Mouse (Mus musculus): Measurements from ENCODE around the gene H2afv.
"Not testable (repeated sequence)": the region's sequence is repeated elsewhere in the genome, so short reads cannot be mapped to it uniquely, and the experiment has no call there.

The H2afv gene

GRCm38 (mm10) chr11:6414751-6415550 lies 29.3 kb downstream of the H2afv start, which contains the start of gene Ppia:
Gene Ppia (plus strand): TSS chr11:6415443.
- peak in 1 of 2 experiments; percentile 32 for DNase-seq

DNA sequence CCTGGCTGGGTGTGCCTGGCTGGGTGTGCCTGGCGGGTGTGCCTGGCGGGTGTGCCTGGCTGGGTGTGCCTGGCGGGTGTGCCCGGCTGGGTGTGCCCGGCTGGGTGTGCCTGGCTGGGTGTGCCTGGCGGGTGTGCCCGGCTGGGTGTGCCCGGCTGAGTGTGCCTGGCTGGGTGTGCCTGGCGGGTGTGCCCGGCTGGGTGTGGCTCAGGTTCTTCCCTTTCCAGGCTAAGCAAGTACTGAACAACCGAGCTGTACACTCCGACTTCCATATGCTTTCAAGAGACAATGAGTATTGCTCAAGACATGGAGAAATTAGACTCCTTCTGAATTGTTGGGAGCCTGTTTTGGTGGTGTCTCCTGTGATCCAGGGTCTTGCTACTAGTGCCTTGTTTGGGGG lies 31.0 kb downstream of the H2afv start:
- no peak for DNase-seq

DNA sequence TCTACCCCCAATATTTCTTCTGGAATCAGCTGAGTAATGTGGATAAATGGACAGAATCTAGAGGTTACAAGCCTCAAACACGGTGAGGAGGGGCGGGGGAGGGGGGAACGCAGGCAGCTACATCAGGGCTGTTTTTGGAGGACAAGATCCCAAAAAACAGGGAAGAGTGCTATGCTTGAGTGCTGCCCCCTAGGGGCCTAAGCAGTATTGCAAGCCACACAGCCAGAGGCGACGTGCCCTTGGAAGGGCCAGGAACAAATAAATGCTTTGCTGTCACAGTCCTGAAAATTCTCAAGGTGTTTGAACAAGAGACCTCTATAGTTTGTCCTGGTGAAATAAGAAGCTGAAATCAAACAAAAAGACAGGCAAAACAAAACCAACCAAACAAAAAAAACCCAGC lies 32.6 kb downstream of the H2afv start:
- DNase-seq = peak; percentile 88 to 89

DNA sequence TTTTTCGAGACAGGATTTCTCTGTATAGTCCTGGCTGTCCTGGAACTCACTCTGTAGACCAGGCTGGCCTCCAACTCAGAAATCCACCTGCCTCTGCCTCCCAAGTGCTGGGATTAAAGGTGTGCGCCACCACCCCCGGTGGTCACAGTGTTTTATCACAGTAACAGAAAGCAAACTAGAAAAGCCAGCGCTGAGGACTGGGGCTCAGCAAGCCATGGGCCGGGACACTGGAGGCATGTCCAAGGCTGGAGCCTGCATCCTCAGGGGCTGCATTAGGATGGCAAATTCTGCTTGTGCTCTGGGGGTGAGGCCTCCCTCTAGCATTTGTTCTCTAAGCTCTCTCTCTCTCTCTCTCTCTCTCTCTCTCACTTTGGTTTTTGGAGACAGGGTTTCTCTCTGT lies 33.5 kb downstream of the H2afv start:
- DNase-seq = not testable (repeated sequence)

GRCm38 (mm10) chr11:6410050-6410602 lies 34.1 kb downstream of the H2afv start:
- DNase-seq = no peak

DNA sequence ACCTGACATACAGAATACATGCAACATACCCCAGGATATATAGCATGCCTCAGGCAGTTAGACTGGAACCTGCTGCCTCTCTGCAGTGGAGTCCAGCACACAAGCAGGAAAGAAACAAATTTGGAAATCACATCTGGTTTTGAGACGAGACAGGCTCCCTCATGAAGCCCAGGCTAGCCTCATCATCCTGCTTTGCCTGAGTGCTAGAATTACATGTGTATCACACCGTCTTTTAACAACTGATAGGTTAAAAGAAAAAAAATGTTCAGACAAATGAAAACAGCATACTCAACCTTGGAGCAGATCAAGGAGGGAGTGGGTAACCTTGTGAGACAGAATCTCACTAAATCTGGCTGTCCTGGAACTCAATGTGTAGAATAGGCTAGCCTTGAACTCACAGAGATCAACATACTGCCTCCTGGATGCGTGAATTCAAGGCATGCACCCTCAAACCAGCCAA lies 37.1 kb downstream of the H2afv start:
- DNase-seq = no peak

DNA sequence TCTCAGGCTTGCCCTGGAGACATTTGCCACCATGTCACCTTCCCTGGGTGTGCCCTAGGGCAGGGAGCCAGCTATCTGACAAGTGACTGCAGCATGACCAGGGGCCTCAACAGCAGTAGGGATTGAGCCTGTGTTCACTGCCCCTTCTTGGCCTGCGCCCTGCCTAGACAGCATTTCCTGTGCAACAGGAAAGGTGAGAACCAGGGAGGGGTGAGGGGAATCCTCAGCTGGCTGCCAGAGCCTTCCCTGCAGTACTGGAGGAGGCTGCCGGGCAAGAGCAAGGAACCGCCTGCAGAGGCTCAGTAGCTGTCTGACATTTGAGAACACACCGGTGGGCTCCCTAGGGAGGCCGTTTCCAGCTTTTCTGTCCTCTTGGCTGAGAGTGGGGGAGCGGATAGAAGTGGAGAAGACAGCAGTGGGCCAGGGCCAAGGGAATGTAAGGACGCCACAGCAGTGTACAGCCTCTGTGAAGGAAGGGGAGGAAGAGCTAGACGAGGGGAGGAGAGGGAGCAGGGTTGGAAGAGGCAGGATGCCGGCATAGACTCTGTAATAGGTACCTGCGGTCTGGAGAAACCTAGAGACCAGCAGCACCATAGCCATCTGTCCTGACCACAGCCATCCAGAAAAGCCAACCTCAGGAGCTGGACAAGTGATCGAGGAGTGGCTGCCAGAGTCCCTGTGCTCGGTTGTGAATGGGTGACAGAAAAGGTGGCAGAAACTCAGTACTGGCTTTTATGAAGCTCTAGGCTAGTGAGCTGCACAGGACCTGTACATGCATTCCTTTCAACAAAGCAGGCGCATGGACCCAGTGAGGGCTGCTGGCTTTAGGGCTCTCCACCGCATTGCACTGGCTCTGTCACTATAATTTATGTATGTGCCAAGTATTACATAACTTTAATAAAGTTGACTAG lies 37.7 kb downstream of the H2afv start:
- DNase-seq = peak; percentile 69 to 70

DNA sequence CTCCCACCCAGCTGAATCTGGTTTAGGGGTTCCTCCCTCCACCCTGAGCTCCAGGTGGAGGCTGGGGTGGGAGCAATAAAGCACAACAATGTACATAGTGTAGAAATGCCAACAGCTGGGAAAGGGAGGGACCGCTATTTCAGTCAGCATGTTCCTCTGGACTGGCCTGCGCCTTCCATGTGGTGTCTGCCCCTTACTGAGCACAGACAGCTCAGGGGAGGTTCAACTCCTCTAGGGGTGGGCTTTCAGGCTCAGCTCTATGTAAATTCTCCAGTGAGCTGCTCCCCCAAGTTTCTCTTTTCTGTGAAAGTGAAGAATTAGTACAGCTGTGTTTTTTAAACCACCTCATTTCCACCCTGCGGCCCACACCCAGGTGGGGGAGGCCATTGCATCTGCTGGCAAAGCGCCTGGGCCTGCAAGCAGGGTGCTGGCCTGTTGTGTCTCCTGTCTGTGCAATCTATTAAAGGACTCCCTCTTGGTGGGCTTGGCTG lies 38.6 kb downstream of the H2afv start:
- peak; percentile 23 to 35 for DNase-seq

DNA sequence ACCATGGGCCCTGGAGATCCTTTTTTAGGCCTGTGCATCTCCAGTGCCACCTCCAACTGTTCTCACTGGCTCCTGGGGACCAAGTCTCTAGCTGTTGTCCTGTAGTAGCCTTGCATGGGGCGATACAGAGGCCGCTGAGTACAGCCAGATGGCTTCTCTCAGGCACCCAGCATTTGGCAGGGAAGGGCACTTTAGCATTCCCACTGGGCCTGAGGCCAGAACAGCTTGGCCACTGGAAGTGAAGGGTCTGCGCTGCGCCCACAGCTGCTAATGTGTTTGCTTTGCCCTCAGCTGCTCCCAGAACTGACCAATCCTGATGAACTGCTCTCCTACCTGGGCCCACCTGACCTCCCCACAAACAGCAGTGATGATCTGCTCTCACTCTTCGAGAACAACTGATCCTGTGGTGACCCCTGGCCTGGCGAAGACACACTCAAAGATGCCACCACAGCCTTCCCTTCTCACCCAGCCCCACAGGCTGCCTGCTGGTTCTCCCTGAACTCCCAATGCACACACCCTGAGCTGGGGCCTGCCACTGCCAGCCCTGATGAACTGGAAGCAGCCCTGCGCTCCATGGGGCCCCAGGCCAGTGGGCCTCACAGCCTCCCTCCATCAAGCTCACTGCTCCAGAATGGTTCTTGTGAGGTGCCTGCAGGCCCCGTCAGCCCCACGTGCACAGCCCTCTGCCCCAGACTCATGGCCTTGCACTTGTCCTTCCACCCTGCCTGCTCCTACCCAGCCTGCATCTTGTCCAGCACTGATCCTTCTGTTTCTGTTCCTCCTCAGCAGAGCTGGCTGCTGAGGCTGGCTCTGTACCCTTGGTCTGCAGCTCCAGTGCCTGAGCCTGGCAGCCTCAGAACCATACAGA lies 39.3 kb downstream of the H2afv start:
- DNase-seq = peak; percentile 37 to 44

DNA sequence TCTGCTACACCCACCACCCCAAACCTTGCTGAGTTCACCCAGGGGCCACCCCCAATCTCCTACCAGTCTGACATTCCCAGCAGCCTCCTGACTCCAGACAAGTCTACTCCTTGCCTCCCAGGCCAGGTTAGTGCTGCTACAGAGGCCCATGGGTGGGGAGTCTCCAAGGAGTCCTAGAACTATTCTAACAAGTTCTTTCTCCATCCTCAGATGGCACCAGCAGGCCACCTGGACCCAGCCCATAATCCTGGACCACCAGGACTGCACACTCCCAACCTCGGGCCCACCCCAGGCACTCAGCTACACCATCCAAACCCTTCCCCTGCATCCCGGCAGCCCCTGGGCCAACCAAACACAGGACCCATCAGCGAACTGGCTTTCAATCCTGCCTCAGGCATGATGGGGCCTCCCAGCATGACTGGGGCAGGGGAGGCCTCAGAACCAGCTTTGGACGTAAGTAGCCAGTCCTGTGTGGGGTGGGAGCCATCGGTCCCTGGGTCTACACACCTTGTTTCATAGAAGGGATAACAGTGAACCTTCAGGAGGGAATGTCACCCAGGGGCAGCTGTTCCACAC lies 40.3 kb downstream of the H2afv start:
- no peak for DNase-seq

- DNase-seq = peak; percentile 42 to 64
Measured at GRCm38 (mm10) chr11:6402515-6403510, 41.4 kb downstream of the H2afv start.

DNA sequence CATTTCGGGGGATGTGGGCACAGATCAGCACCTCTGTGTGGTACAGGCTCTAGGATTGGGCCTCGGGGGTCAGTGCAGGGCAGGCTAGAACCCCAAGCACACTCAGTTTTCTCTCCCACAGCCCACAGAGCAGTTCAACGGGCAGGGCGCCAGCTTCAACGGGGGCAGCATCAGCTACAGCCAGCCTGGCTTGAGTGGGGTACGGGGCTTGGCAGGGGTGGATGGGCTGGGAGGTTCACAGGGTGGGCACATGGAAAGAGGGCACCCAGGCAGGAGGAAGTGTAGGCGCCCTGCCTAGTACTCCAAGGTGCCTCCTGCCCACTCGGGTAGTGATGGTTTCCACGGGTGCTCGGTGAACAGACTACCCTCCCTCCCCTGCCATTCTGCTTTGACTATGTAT lies 46.1 kb downstream of the H2afv start:
- DNase-seq = peak in 1 of 2 experiments; percentile 15

- no peak for DNase-seq
Measured at GRCm38 (mm10) chr11:6395565-6395964, 48.7 kb downstream of the H2afv start.

DNA sequence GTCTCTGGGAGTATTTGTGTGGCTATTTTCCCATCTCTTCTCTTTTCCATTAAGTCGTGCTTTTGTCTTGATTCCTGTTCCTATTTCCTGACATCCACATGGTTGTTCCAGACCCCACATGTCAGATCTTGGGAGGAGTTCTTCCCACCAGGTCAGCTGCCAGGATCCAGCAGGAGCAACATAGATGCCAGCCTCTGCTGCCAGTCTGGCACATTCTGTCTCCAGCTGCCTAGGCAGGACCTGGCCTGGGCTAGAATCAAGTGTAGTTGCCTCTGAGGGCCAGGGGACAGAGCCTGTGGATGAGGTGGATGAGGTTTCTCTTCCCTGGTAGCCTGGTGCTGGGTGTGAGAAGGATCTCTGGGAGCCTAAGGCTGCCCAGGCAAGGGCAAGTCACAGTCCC lies 50.4 kb downstream of the H2afv start:
- peak in 1 of 2 experiments; percentile 20 for DNase-seq

DNA sequence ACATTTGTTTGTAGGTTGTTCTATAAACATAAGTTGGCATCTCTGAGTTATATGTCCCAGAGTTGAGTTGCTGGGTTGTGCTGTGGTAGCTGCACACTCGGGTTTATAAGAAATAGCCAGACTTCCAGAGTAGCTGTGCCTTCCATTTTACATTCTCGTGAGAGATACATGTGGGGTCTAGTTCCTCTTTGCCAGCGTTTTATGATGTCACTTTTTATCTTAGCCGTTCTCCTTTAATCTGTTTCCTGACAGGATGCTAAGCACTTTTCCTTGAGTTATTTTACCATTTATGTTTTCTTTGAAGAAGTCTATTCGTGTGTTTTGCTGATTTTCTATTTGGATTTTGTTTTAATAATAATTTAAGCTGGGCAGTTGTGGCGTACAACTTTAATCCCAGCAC lies 51.4 kb downstream of the H2afv start:
- DNase-seq = no peak

GRCm38 (mm10) chr11:6391516-6392276 lies 52.5 kb downstream of the H2afv start:
- no peak for DNase-seq

DNA sequence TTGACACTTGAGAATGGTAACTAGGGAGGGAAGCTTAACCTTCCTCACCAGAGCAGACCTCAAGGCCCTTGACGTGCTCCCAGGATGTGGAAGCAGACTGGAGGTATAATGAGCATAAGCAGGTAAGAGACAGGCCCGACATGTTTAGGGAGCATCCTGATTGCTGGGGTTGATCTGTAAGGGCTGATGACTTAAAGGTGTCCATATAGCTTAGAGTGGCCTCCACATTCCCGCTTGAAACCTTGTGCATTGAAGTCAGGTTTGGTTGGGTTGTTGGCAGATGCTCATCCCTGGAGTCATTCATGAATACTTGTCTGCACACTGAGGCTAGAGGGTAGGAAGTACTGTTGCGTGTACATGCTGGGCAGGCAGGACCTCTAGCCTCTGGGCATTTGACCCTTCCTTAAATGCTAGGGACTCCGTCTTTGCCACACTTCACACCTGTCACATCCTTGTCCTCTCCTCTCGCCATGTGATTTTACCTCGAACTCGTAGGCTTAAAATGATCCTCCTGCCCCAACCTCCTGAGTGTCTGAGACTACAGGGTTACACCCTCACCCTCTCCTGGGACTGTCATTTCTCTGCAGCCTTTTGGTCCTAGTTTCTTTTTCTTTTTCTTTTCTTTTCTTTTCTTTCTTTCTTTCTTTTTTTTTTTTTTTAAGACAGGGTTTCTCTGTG lies 53.7 kb downstream of the H2afv start:
- DNase-seq = no peak

DNA sequence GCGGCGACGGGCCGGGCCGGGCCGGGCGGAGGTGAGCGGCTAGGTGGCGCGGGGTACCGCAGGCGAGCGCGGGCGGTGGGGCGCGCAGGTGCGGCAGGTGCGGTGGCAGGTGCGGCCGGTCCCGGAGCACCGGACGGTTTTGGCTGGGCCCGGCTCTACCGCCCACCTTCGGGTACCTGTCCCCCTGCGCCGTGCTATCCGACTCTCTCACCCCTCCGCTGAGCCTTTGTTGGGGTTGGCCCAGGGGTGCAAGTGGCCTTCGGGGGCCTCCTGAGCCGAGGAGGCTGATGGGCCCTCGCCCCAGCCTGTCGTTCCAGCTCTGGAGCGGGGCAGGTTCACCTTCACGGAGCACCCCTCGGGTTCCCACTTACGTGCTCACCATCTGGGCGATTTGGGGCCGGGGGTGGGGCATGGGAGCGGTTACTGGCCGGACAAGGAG lies 54.7 kb downstream of the H2afv start:
- DNase-seq = no peak

Data from cerebellum, postnatal 36 days (tissue).